Mouse (Mus musculus): ENCODE results near the gene Olfr469.
"Not testable (repeated sequence)": the region's sequence is repeated elsewhere in the genome, so short reads cannot be mapped to it uniquely, and the experiment has no call there.

Gene Olfr469

DNA sequence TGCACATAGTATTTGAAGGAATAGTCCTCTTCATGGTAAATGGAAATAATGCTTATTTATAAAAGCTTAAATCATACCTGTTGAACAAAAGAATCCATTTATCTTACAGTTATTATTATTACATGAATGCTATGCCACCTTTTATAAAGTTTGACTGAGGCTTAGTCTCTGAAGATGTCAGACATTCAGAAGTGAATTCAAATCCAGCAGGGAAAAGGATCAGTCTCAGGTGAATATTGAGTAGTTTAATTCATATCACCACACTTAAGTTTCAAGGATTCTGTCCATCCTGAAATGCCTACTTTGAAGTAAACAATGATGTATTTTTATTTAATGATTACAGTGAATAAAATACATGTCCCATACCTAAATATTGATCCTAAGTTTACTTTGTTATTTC is at the start of gene Olfr469:
Gene Olfr469, minus strand, starts transcription at position 101 of the 400 bp plus-strand sequence.
- not testable (repeated sequence) for DNase-seq (ENCODE audit: low spot score in 2 of 2)

DNA sequence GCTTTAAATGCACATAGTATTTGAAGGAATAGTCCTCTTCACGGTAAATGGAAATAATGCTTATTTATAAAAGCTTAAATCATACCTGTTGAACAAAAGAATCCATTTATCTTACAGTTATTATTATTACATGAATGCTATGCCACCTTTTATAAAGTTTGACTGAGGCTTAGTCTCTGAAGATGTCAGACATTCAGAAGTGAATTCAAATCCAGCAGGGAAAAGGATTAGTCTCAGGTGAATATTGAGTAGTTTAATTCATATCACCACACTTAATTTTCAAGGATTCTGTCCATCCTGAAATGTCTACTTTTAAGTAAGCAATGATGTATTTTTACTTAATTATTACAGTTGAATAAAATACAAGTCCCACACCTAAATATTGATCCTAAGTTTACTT is 22.0 kb upstream of the Olfr469 start, which contains the start of gene Olfr470:
Gene Olfr470, minus strand, starts transcription at position 101 of the 400 bp plus-strand sequence.
- not testable (repeated sequence) for DNase-seq (ENCODE audit: low spot score in 2 of 2)

DNA sequence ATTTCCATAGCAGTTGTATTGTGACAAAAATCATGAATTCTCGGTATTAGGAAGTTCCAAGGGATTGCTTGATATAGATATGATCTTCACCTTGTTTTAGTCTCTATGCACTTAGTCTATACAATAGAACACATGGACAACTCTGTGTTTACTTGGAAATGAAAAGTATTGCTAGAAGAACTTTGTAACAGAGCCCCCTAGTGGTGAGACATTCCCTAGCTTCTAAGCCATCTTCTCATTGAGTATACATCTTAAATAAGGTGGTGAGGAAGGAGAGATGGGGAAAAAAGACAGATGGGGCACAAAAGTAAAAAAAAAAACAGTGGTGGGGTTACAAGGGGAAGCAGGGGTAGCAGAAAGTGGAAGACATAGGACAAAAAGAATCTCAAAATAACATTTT is 16.4 kb upstream of the Olfr469 start:
- DNase-seq (ENCODE audit: low spot score in 2 of 2): no peak

DNA sequence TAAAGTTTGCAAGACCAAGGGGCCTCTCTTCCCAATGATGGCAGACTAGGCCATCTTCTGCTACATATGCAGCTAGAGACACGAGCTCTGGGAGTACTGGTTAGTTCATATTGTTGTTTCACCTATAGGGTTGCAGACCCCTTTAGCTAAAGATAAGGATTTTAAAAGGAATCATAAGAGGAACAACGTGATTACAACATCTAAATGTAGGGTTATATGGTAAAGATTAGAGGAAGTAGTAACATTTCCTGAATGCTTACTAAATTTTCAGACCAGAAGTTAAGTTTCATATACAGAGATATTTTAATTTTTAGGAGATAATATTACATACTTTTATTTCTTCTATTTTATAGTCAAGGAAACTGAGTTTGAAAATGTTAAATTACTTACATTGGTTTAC is 1.5 kb downstream of the Olfr469 start:
- DNase-seq (ENCODE audit: low spot score in 2 of 2): not testable (repeated sequence)

DNA sequence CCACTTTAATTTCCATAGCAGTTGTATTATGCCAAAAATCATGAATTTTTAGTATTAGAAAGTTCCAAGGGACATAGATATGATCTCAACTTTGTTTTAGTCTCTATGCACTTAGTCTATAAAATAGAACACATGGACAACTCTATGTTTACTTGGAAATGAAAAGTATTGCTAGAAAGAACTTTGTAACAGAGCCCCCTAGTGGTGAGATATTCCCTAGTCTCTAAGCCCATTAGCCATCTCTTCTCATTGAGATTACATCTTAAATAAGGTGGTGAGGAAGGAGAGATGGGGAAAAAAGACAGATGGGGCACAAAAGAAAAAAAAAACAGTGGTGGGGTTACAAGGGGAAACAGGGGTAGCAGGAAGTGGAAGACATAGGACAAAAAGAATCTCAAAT is 5.9 kb downstream of the Olfr469 start:
- no peak for DNase-seq (ENCODE audit: low spot score in 2 of 2)

DNA sequence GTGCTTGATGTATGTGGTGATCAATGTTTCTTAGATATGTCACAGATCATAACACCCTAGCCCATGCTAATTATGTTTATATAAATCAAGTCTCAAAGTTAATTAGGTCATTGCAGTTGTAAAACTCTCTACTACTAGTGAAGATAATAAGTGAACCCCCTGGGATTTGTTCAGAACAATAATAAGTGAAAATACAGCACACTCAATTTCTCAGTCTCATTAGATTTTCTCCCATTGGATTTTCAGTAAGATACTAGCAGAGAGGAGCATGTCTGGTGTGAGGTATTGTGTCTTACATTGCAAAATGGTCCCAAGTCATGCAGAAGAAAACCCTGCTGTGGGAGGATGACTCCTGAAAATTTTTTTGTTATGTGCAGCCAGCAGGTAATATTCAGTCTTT is 13.4 kb downstream of the Olfr469 start, which contains the start of gene Olfr467:
Gene Olfr467, plus strand, starts transcription at position 301 of the 400 bp plus-strand sequence.
- no peak for DNase-seq (ENCODE audit: low spot score in 2 of 2)

DNA sequence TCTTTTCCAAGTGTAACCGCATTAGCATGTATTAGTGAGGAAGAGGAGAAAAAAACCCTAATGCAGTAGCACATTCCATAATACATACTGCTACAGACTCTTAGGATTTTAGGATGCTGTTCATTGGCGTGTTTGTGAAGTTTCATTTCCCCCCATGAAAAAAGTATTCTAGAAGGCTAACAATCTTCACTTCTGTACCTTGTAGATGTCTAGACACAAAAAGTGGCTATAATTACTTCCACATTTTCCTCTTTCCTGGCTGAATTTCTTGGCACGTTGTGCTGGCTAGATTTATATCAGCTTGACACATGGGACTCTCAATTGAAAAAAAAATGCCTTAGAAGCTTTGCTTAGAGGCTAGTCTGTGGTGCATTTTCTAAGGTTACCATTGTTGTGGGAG is 23.2 kb downstream of the Olfr469 start:
- no peak for DNase-seq (ENCODE audit: low spot score in 2 of 2)

DNA sequence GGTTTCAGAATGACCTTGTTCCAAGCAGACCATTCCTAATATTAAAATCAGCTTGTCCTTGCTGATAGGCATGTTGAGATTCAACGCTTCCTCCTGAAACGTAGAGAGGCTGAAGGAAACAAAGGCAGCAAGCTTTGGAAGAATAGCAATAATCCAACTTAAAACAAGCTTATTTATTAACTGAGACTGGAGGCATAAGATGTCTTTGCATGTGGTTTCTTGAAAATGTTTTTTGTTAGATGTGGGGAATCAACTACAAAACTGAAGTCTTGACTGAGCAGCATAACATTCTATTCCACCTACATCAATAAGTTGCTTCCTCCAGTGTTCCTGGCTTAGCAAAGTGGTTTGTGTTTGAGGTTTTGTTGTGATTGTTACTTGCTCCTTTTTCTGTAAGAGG is 24.2 kb downstream of the Olfr469 start, which contains the start of gene Ovch2:
Gene Ovch2, minus strand, starts transcription at position 101 of the 400 bp plus-strand sequence.
- no peak for DNase-seq (ENCODE audit: low spot score in 2 of 2)

DNA sequence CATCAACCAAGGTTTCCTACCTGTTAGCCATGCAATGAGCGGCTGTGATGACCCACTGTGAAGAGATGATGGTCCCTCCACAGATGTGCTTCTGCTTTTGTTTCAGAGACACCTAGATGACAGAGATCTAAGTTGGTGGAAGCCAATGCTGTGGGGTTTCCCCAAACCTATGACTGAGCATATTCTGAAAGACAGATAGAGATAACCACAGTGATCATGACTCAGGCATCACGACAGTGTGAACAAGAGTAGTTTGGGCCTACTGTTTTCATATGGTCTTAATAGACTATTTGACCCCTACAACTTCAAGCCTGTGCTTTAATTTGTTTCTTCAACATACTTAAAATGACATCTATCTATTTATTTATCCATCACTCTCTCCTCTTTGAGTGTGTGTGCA is 28.8 kb downstream of the Olfr469 start:
- no peak for DNase-seq (ENCODE audit: low spot score in 2 of 2)

DNA sequence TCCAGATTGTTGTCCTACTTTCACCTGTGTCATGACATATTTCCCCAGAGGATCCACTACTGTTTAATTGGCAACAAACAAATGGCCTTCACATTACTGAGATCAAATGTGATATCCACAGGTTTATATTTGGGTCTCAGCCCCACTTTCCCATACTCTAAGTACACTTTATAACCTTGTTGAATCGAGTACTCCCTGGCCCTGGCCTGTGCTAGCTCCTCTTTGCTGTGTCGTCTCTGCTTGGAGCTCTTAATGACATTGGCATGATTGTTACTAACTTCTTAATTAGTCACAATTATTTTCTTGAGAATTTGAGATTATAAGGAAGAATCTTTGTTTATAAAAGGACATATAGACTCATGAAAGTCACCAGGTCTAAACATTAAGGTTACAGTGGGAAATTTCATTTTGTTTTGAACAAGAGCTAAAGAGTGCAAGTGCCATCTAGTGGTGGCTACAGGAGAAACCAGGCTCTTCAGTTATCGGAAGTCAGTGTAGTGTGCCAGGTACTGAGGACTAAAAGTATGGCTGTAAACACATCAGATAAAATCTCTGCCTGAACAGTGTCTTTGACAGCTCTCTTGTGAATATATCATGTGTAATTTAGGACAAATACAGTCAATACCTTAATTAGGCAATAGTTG is 37.2 kb downstream of the Olfr469 start:
- DNase-seq (ENCODE audit: low spot score in 2 of 2): no peak

DNA sequence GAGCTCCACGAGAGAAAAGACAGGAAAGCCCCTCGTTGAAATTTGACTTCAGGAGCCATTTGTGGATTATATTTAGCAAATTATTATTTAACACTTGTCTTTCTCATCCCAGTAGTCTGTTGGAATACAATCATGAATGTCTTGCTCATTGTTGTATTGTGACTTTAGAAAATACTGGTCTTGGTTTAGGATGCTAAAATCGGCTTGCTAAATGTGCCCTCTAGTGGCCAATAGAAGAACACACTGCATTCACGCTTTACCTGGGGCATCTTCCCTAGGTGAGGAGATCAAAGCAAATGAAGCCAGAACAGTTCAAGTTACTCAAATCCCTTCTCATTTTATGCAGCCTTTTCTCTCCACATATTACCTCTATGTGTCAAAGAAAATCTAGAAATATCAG is 45.7 kb downstream of the Olfr469 start:
- no peak for DNase-seq (ENCODE audit: low spot score in 2 of 2)

DNA sequence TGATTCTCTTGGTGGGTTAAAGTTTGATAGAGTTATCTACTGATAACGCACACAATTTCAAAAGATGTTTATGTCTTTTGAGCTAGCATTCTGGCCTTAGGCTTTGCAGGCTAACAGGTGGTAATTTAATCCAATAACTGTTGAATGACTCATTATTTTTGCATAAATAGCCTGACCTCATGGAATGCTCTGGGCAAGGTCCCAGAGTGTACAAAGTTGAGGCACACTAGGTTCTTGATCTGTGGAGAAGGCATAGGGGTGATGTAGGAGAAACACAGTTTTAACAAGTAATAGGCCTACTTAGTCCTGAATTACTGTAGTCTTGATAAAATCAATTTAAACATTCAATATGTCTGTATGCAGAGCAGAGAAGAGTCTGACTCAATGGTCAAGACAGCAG is 47.1 kb downstream of the Olfr469 start:
- no peak for DNase-seq (ENCODE audit: low spot score in 2 of 2)

DNA sequence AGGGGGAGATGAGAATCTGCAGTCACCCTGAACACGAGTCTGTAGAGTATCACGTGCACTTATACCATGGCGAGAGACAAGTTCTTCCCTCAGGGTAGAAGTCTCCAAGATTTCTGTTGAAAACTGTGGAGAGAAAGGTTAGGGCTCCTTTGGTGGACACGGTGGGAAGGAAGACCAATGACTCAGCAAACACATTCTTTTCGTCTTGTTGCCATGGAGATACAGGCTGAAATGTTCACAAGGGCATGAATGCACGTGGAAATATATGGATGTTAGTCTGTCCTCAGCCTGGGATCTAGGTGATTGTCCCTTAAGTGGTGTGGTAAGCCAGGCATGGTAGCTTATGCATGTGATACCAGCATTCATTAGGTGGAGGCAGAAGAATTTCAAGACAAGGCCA is 54.5 kb downstream of the Olfr469 start:
- no peak for DNase-seq (ENCODE audit: low spot score in 2 of 2)
